Mouse (Mus musculus) kidney, adult 2 months (tissue): ENCODE data around the gene 9130019O22Rik. TPM values are rescaled to one million over a fixed set of nuclear protein-coding genes. Genes with fewer than 3 reads are reported as not detected.
"Not testable (repeated sequence)": the region's sequence is repeated elsewhere in the genome, so short reads cannot be mapped to it uniquely, and the experiment has no call there.

ENCODE experiments used
- DNase-seq: peaks from one replicate; pipeline ENCODE4 v3.0.0; 2021
- H3K27ac ChIP-seq: fragments of 200-500 bp; 2 replicates; pipeline ENCODE4 v1.5.1; 2012; ENCODE audit warnings: low read depth, low read length, control low read depth, inconsistent platforms; ENCODE audit not compliant: insufficient read depth
- H3K27me3 ChIP-seq: fragments of 200-500 bp; replicated peaks from 2 replicates; pipeline ENCODE4 v1.6.1; 2012; ENCODE audit warnings: mild to moderate bottlenecking, moderate library complexity, low read length, inconsistent platforms; ENCODE audit not compliant: control insufficient read depth, insufficient read depth
- H3K36me3 ChIP-seq: fragments of 200-500 bp; 2 replicates; pipeline ENCODE4 v1.6.1; 2012; ENCODE audit warnings: mild to moderate bottlenecking, moderate library complexity, low read length, inconsistent platforms; ENCODE audit not compliant: control insufficient read depth, insufficient read depth
- H3K4me1 ChIP-seq: fragments of 200-500 bp; 2 replicates; pipeline ENCODE4 v1.6.1; 2011; ENCODE audit warnings: low read length; ENCODE audit not compliant: control insufficient read depth, insufficient read depth
- H3K4me3 ChIP-seq: fragments of 200-500 bp; 2 replicates; pipeline ENCODE4 v1.5.1; 2011; ENCODE audit warnings: mild to moderate bottlenecking, low read depth, low read length, control low read depth; ENCODE audit not compliant: insufficient read depth
- CTCF ChIP-seq: fragments of 200-500 bp; conservative IDR thresholded peaks from 2 replicates; pipeline ENCODE4 v1.5.1; 2011; ENCODE audit warnings: low read depth, mild to moderate bottlenecking, control low read depth, low read length, moderate library complexity, mixed read lengths; ENCODE audit not compliant: insufficient read depth, insufficient read length
- POLR2A ChIP-seq: fragments of 200-500 bp; IDR thresholded peaks from one replicate; pipeline ENCODE4 v1.6.1; 2011; ENCODE audit warnings: low read depth, low read length, control low read depth
- WGBS: fragments of 180-500 bp; shearing (Covaris S2); methylation state at CpG from one replicate; pipeline ENCODE4 v1.1.7; 2018; 5-methylcytosine and 5-hydroxymethylcytosine counted together
- polyA plus RNA-seq: library from polyadenylated mRNA; depleted of rRNA; stranded (reverse); fragments of >200 nt; gene quantifications from 2 replicates; pipeline ENCODE4 v1.2.3, GENCODE M21; 2012

The 9130019O22Rik gene
- polyA plus RNA-seq, 1 experiment: 3.3 TPM

- TF ChIP-seq CTCF: no peak
- no peak for TF ChIP-seq POLR2A
- WGBS: 50% methylated on average over 8 of the region's 8 CpGs
- Histone ChIP-seq H3K36me3 (no peaks in the 10 kb centered on the region), H3K4me3 (peak overlapping the region; percentile 91), H3K27me3 (no peaks in the 10 kb centered on the region), H3K27ac (peak overlapping the region; percentile 95; the same call in 1 of the 2 replicates), H3K4me1 (peaks cover 34% of the 10 kb centered on the region)
- DNase-seq: peak; percentile 73
Observed at GRCm38 (mm10) chr7:127344371-127344770, 42.6 kb downstream of the 9130019O22Rik start.

DNA sequence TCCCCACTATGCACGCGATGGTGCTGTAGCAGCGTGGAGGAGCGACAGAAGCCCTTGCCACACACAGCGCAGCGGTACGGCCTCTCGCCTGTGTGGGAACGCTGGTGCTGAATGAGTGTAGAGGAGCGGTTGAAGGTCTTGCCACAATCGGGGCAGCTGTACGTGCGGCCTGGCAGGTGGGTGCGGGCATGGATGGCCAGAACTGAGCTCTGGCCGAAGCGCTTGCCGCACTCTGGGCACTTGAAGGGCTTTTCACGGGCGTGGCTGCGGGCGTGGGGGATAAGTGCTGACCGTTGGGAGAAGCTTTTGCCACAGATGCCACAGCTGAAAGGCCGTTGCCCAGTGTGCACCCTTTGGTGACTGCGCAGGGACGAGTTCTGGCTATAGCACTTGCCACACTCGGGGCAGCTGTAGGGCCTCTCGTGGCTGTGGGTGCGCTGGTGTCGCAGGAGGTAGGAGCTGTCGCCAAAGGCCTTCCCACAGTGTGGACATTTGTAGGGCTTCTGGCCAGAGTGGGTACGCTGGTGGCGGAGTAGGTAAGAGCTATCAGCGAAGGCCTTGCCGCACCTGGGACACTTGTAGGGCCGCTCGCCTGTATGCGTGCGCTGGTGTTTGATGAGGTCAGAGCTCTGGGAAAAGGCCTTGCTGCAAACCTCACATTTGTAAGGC is 43.5 kb downstream of the 9130019O22Rik start:
- Histone ChIP-seq H3K4me1 (peaks cover 34% of the 10 kb centered on the region), H3K36me3 (no peaks in the 10 kb centered on the region), H3K4me3 (no peak overlapping the region), H3K27ac (0 out of 2 replicates have a peak overlapping the region, but pooled peaks have one; percentile 1), H3K27me3 (no peaks in the 10 kb centered on the region)
- TF ChIP-seq CTCF: no peak
- no peak for TF ChIP-seq POLR2A
- peak; percentile 8 for DNase-seq
- WGBS: 92% methylated on average over 38 of the region's 38 CpGs

DNA sequence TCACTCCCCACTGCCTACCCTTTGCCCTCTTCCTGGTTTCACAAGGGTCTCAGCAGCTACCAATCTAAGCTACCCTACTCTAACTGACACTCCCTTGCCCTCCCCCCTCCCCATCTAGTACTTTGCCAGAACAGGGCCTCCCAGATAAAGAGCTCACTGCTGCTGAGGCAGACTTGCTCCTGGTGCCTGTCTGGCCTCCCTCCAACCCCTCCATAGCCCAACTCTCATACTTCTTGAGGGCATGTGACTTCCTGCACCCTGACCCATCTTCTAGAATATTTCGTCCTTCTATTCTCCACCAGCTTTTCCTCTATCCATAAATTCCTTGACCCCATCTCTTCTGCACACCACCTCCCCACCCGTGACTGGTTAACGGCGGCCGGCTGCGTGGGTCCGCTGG is 44.1 kb downstream of the 9130019O22Rik start:
- H3K27ac ChIP-seq: peak overlapping the region; percentile 51; the same call in 1 of the 2 replicates
- no peak overlapping the region for H3K4me3 ChIP-seq
- H3K36me3 ChIP-seq: no peaks in the 10 kb centered on the region
- no peak for TF ChIP-seq CTCF
- WGBS: 76% methylated on average over 7 of the region's 7 CpGs
- H3K4me1 ChIP-seq: peaks cover 34% of the 10 kb centered on the region
- H3K27me3 ChIP-seq: no peaks in the 10 kb centered on the region
- DNase-seq: peak; percentile 15

GRCm38 (mm10) chr7:127342332-127342731 is 44.6 kb downstream of the 9130019O22Rik start:
- TF ChIP-seq POLR2A (no peak), CTCF (peak; percentile 51)
- Histone ChIP-seq H3K36me3 (no peaks in the 10 kb centered on the region), H3K4me1 (peaks cover 34% of the 10 kb centered on the region), H3K4me3 (no peak overlapping the region), H3K27ac (peak overlapping the region; percentile 51; the same call in 1 of the 2 replicates), H3K27me3 (no peaks in the 10 kb centered on the region)
- 36% methylated on average over 4 of the region's 4 CpGs for WGBS
- peak; percentile 53 for DNase-seq

DNA sequence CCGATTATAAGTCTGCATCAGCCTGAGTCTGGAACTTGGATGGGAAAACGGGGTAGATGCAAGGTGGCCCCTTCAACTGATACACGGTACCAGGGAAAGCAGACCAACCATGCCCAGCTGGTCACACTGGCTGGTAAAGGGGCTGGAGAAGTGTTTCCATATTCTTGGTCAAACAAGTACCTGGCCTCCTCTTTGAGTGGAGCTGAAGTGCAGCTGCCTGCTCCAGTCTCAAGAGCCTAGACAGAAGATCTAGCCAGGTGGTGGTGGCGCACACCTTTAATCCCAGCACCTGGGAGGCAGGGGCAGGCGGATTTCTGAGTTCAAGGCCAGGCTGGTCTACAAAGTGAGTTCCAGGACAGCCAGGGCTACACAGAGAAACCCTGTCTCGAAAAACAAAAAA is 45.1 kb downstream of the 9130019O22Rik start:
- Histone ChIP-seq H3K4me1 (peaks cover 32% of the 10 kb centered on the region), H3K27ac (peak overlapping the region; percentile 64)
- not testable (repeated sequence) for H3K27me3 ChIP-seq, H3K4me3 ChIP-seq, H3K36me3 ChIP-seq
- WGBS: 77% methylated on average over 6 of the region's 6 CpGs
- DNase-seq: peak; percentile 3

DNA sequence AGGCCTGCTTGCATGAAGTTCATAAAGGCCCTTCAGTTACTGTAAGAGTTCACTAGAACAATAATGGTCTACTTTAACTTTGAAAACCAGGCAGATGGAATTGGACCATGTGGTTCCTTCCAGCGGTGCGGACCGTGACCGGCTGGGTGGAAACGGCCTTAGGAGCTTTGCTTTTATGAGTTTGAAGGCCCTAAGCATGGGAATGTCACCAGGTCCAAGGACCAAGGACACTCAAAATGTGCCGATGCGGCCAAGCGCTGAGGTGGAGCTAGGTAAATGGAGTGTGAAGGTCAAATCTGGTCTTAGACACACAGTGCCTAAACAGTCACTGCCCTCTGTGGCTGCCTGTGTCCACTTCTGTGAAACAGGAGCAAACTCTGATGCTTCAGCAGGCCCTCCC is 45.6 kb downstream of the 9130019O22Rik start:
- Histone ChIP-seq H3K36me3 (no peaks in the 10 kb centered on the region), H3K4me3 (no peak overlapping the region), H3K27ac (peak overlapping the region; percentile 64), H3K27me3 (no peaks in the 10 kb centered on the region), H3K4me1 (peaks cover 32% of the 10 kb centered on the region)
- peak; percentile 90 for DNase-seq
- 30% methylated on average over 8 of the region's 8 CpGs for WGBS
- TF ChIP-seq CTCF (no peak), POLR2A (peak; percentile 13)

DNA sequence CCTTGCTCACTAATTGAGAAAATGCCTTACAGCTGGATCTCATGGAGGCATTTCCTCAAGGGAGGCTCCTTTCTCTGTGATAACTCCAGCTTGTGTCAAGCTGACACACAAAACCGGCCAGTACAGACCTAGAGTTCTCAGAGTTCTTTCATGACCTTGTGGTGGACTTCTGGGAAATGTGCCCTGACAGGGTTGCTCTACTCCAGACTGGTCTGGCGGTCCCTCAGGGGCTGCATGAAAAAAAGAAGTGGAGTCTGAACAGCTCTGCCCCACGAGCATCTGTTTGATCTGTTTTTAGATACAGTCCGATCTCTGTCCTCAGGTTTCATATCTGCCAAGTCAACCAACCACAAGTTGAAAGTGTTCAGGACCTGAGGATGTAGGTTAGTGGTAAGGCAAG is 49.3 kb downstream of the 9130019O22Rik start:
- peak; percentile 54 for DNase-seq
- H3K27ac ChIP-seq: peak overlapping the region; percentile 57; the same call in 1 of the 2 replicates
- no peaks in the 10 kb centered on the region for H3K36me3 ChIP-seq
- no peaks in the 10 kb centered on the region for H3K27me3 ChIP-seq
- no peak for TF ChIP-seq POLR2A
- no peak for TF ChIP-seq CTCF
- H3K4me1 ChIP-seq: peaks cover 17% of the 10 kb centered on the region
- H3K4me3 ChIP-seq: no peak overlapping the region
- 47% methylated on average over 4 of the region's 4 CpGs for WGBS
